Mouse (Mus musculus): Measurements from ENCODE around the gene Dnajc7. TPM values are rescaled to one million over a fixed set of nuclear protein-coding genes. Genes with fewer than 3 reads are reported as not detected.
"Not testable (repeated sequence)": the region's sequence is repeated elsewhere in the genome, so short reads cannot be mapped to it uniquely, and the experiment has no call there.

Dnajc7 gene
- polyA plus RNA-seq, 1 experiment, result 113 TPM

DNA sequence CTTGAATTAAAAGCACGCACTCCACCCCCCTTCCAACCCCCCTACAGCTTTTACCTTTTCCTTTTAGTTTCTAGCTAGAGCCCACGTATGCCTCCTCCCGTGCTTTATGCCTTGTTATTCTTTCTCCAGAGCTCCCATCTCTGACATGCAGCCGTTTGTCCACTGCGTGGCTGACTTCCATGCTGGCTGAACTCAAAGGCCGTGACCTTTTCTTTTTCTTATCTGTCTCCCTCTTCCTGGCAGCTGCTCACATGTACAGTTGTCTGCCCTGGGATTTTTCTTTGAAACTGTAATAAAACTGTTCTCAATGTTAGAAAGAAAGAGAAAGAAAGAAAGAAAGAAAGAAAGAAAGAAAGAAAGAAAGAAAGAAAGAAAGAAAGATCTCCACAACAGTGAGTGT, 79.0 kb downstream of the Dnajc7 start:
- H3K4me3 ChIP-seq, result no peak overlapping the region
- no peak overlapping the region for H3ac ChIP-seq (ENCODE audit: control insufficient read depth, insufficient read length)
- no peak overlapping the region for H3K4me2 ChIP-seq (ENCODE audit: low read depth)
- no peaks in the 10 kb centered on the region for H3K36me3 ChIP-seq (ENCODE audit: control insufficient read depth, insufficient read depth)
- H3K79me2 ChIP-seq (ENCODE audit: control insufficient read depth, insufficient read depth), result no peaks in the 10 kb centered on the region
- no peak for TF ChIP-seq POLR2AphosphoS2 (IDR thresholded peaks at IDR 0.05; ENCODE audit: insufficient read length, low read depth)
- no peak for TF ChIP-seq CEBPB (IDR thresholded peaks at IDR 0.05; ENCODE audit: insufficient read depth, poor library complexity, severe bottlenecking)
- TF ChIP-seq POLR2A (IDR thresholded peaks at IDR 0.05; ENCODE audit: insufficient read length, low read depth), result no peak
- TF ChIP-seq MYOD1 (IDR thresholded peaks at IDR 0.05; ENCODE audit: control insufficient read depth in 1 of 3, insufficient read length in 2 of 3, low read depth in 2 of 3), result no peak
- TF ChIP-seq TCF3 (IDR thresholded peaks at IDR 0.05; ENCODE audit: insufficient read length, low read depth), result no peak
- no peak for TF ChIP-seq TCF12 (IDR thresholded peaks at IDR 0.05; ENCODE audit: insufficient read depth, poor library complexity, severe bottlenecking)
- TF ChIP-seq E2F4 (IDR thresholded peaks at IDR 0.05; ENCODE audit: insufficient read depth), result no peak
- TF ChIP-seq SRF (IDR thresholded peaks at IDR 0.05; ENCODE audit: control insufficient read depth, insufficient read length, low read depth), result no peak
- no peak for TF ChIP-seq REST (IDR thresholded peaks at IDR 0.05; ENCODE audit: insufficient read depth, insufficient read length)
- TF ChIP-seq USF1 (IDR thresholded peaks at IDR 0.05; ENCODE audit: low read depth), result no peak
- TF ChIP-seq MAX (IDR thresholded peaks at IDR 0.05; ENCODE audit: low read depth), result no peak
- no peak for TF ChIP-seq MYOG (IDR thresholded peaks at IDR 0.05; ENCODE audit: control insufficient read depth in 1 of 3, insufficient read depth in 1 of 3, insufficient read length in 2 of 3, low read depth in 2 of 3)
- H3K27me3 ChIP-seq (ENCODE audit: control insufficient read depth, insufficient read depth, insufficient read length), result no peaks in the 10 kb centered on the region

DNA sequence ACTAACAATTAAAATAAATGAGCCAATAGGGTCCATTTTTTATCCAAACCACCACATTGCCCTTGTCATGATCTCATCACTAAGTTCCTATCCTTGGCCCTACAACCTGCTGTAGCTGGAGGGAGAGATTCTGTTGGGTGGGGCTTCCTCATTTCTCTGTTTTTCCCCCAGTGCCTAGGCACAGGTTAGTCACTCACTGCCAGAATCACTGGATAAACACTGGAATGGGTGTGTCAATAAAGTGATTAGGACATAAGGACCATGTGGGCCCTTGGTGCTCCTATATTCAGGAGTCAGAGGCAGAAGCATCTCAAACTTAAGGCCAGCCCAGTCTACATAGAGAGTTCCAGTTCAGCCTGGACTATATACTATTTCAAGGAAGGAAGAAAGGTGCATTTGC, 83.5 kb downstream of the Dnajc7 start:
- H3ac ChIP-seq (ENCODE audit: control insufficient read depth, insufficient read length), result no peak overlapping the region
- no peaks in the 10 kb centered on the region for H3K36me3 ChIP-seq (ENCODE audit: control insufficient read depth, insufficient read depth)
- TF ChIP-seq POLR2AphosphoS2 (IDR thresholded peaks at IDR 0.05; ENCODE audit: insufficient read length, low read depth) (no peak), E2F4 (IDR thresholded peaks at IDR 0.05; ENCODE audit: insufficient read depth) (no peak), MYOG (IDR thresholded peaks at IDR 0.05; ENCODE audit: control insufficient read depth in 1 of 3, insufficient read depth in 1 of 3, insufficient read length in 2 of 3, low read depth in 2 of 3) (no peak), POLR2A (IDR thresholded peaks at IDR 0.05; ENCODE audit: insufficient read length, low read depth) (no peak), USF1 (IDR thresholded peaks at IDR 0.05; ENCODE audit: low read depth) (no peak), TCF3 (IDR thresholded peaks at IDR 0.05; ENCODE audit: insufficient read length, low read depth) (no peak), MYOD1 (IDR thresholded peaks at IDR 0.05; ENCODE audit: control insufficient read depth in 1 of 3, insufficient read length in 2 of 3, low read depth in 2 of 3) (no peak), CEBPB (IDR thresholded peaks at IDR 0.05; ENCODE audit: insufficient read depth, poor library complexity, severe bottlenecking) (no peak), REST (IDR thresholded peaks at IDR 0.05; ENCODE audit: insufficient read depth, insufficient read length) (no peak), TCF12 (IDR thresholded peaks at IDR 0.05; ENCODE audit: insufficient read depth, poor library complexity, severe bottlenecking) (no peak)
- H3K4me3 ChIP-seq, result no peak overlapping the region
- H3K27me3 ChIP-seq (ENCODE audit: control insufficient read depth, insufficient read depth, insufficient read length), result no peaks in the 10 kb centered on the region
- H3K79me2 ChIP-seq (ENCODE audit: control insufficient read depth, insufficient read depth), result no peaks in the 10 kb centered on the region
- no peak overlapping the region for H3K4me2 ChIP-seq (ENCODE audit: low read depth)

DNA sequence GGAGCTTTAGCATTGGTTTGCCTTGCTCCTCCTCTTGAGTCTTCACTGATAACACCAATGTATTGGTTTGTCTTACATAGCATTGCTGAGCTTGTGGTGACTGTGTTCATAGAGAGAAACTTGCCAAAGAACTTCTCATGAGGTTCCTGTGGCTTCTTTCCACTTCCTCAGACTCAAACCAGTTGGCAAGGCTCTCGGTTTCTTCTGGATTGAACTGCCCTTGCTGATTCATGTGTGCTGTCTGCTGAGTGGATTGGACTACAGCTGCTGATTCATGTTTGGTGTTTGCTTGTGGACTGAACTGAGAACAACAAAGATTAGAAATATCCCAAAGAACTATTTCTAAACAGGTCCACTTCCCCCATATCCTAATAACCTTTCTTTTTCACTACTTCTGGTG, 84.0 kb downstream of the Dnajc7 start:
- no peak for TF ChIP-seq E2F4 (IDR thresholded peaks at IDR 0.05; ENCODE audit: insufficient read depth)
- TF ChIP-seq TCF12 (IDR thresholded peaks at IDR 0.05; ENCODE audit: insufficient read depth, poor library complexity, severe bottlenecking), result no peak
- no peak for TF ChIP-seq SRF (IDR thresholded peaks at IDR 0.05; ENCODE audit: control insufficient read depth, insufficient read length, low read depth)
- TF ChIP-seq REST (IDR thresholded peaks at IDR 0.05; ENCODE audit: insufficient read depth, insufficient read length), result no peak
- TF ChIP-seq POLR2A (IDR thresholded peaks at IDR 0.05; ENCODE audit: insufficient read length, low read depth), result no peak
- TF ChIP-seq MYOG (IDR thresholded peaks at IDR 0.05; ENCODE audit: control insufficient read depth in 1 of 3, insufficient read depth in 1 of 3, insufficient read length in 2 of 3, low read depth in 2 of 3), result no peak
- no peak for TF ChIP-seq POLR2AphosphoS2 (IDR thresholded peaks at IDR 0.05; ENCODE audit: insufficient read length, low read depth)
- TF ChIP-seq MYOD1 (IDR thresholded peaks at IDR 0.05; ENCODE audit: control insufficient read depth in 1 of 3, insufficient read length in 2 of 3, low read depth in 2 of 3), result no peak
- Histone ChIP-seq H3ac (ENCODE audit: control insufficient read depth, insufficient read length) (no peak overlapping the region), H3K4me2 (ENCODE audit: low read depth) (no peak overlapping the region), H3K79me2 (ENCODE audit: control insufficient read depth, insufficient read depth) (no peaks in the 10 kb centered on the region), H3K4me3 (no peak overlapping the region), H3K27me3 (ENCODE audit: control insufficient read depth, insufficient read depth, insufficient read length) (no peaks in the 10 kb centered on the region), H3K36me3 (ENCODE audit: control insufficient read depth, insufficient read depth) (no peaks in the 10 kb centered on the region)

DNA sequence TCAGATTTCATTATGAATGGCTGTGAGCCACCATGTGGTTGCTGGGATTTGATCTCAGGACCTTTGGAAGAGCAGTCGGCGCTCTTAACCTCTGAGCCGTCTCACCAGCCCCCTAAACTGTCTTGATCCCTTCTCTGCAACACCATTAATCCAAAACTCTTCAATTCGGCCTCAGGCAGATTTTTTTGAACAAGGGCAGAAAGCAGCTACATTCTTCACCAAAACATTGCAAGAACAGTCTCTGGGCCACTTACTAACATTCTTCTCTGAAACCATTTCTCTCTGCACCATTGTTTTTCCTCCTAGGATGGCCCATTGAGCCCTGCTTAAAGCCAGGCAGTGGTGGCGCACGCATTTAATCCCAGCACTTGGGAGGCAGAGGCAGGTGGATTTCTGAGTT, 85.1 kb downstream of the Dnajc7 start:
- not testable (repeated sequence) for H3K36me3 ChIP-seq (ENCODE audit: control insufficient read depth, insufficient read depth); H3K4me2 ChIP-seq (ENCODE audit: low read depth); H3ac ChIP-seq (ENCODE audit: control insufficient read depth, insufficient read length); H3K79me2 ChIP-seq (ENCODE audit: control insufficient read depth, insufficient read depth); H3K4me3 ChIP-seq; H3K27me3 ChIP-seq (ENCODE audit: control insufficient read depth, insufficient read depth, insufficient read length)

DNA sequence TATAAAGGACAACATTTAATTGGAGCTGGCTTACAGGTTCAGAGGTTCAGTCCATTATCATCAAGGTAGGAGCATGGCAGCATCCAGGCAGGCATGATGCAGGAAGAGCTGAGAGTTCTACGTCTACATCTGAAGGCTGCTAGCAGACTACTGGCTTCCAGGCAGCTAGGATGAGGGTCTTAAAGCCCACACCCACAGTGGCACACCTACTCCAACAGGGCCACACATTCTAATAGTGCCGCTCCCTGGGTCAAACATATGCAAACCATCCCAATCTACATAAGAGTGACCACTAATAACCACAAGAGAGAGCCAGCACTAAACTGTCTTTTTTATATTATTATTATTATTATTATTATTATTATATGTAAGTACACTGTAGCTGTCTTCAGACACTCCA, 85.6 kb downstream of the Dnajc7 start:
- not testable (repeated sequence) for H3ac ChIP-seq (ENCODE audit: control insufficient read depth, insufficient read length); H3K27me3 ChIP-seq (ENCODE audit: control insufficient read depth, insufficient read depth, insufficient read length); H3K36me3 ChIP-seq (ENCODE audit: control insufficient read depth, insufficient read depth); H3K4me2 ChIP-seq (ENCODE audit: low read depth); H3K4me3 ChIP-seq; H3K79me2 ChIP-seq (ENCODE audit: control insufficient read depth, insufficient read depth)

DNA sequence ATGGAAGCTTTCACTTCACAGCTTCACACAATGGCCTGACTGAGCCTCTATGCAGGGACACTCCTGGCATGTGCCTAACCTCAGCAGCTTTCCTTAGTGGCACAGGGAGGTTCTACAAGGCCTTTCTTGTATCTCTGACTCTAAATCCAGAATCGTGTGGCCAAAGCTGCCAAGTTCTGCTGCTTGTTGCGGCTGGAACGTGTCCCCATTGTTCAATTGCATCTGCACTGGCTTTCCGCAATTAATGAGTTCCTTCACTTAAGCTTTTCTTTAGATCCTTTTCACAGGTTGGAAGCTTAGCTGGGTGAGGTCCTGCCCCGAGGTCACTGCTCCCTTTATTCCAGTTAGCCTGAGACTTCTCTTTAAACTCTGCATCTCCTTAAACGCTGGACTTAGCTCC, 86.1 kb downstream of the Dnajc7 start:
- TF ChIP-seq MAX (IDR thresholded peaks at IDR 0.05; ENCODE audit: low read depth) (no peak), USF1 (IDR thresholded peaks at IDR 0.05; ENCODE audit: low read depth) (no peak), TCF3 (IDR thresholded peaks at IDR 0.05; ENCODE audit: insufficient read length, low read depth) (no peak)

More for the DNA sequence above, 86.1 kb downstream of the Dnajc7 start:
- H3K79me2 ChIP-seq (ENCODE audit: control insufficient read depth, insufficient read depth), result no peaks in the 10 kb centered on the region
- no peaks in the 10 kb centered on the region for H3K27me3 ChIP-seq (ENCODE audit: control insufficient read depth, insufficient read depth, insufficient read length)
- H3K36me3 ChIP-seq (ENCODE audit: control insufficient read depth, insufficient read depth), result no peaks in the 10 kb centered on the region
- H3ac ChIP-seq (ENCODE audit: control insufficient read depth, insufficient read length), result no peak overlapping the region
- H3K4me3 ChIP-seq, result no peak overlapping the region
- H3K4me2 ChIP-seq (ENCODE audit: low read depth), result no peak overlapping the region

Other genes starting within 250 kb of the Dnajc7 start
- gene Jup, start 222.4 kb downstream of the Dnajc7 start, polyA plus RNA-seq (2012; fragmentation: generic; extraction: Trizol), result 161 TPM
- 115 TPM for gene P3h4, start 205.3 kb downstream of the Dnajc7 start, polyA plus RNA-seq (2012; fragmentation: generic; extraction: Trizol)
- 162 TPM for gene Fkbp10, start 204.5 kb downstream of the Dnajc7 start, polyA plus RNA-seq (2012; fragmentation: generic; extraction: Trizol)
- 47.6 TPM for gene Nt5c3b, start 178.4 kb downstream of the Dnajc7 start, polyA plus RNA-seq (2012; fragmentation: generic; extraction: Trizol)
- 0.20 TPM for gene Klhl10, start 178.3 kb downstream of the Dnajc7 start, polyA plus RNA-seq (2012; fragmentation: generic; extraction: Trizol)
- 3.6 TPM for gene Klhl11, start 147.4 kb downstream of the Dnajc7 start, polyA plus RNA-seq (2012; fragmentation: generic; extraction: Trizol)
- gene Acly, start 92.2 kb downstream of the Dnajc7 start, polyA plus RNA-seq (2012; fragmentation: generic; extraction: Trizol), result 95.5 TPM
- 0.71 TPM for gene Ttc25, start 74.6 kb downstream of the Dnajc7 start, polyA plus RNA-seq (2012; fragmentation: generic; extraction: Trizol)
- 18.5 TPM for gene Cnp, start 45.3 kb downstream of the Dnajc7 start, polyA plus RNA-seq (2012; fragmentation: generic; extraction: Trizol)
- 130 TPM for gene Nkiras2, start 924 bp downstream of the Dnajc7 start, polyA plus RNA-seq (2012; fragmentation: generic; extraction: Trizol)
- gene Zfp385c, start 72.3 kb upstream of the Dnajc7 start, polyA plus RNA-seq (2012; fragmentation: generic; extraction: Trizol), result 0.24 TPM
- 0.40 TPM for gene Dhx58, start 84.1 kb upstream of the Dnajc7 start, polyA plus RNA-seq (2012; fragmentation: generic; extraction: Trizol)
- gene Kat2a, start 92.3 kb upstream of the Dnajc7 start, polyA plus RNA-seq (2012; fragmentation: generic; extraction: Trizol), result 29.9 TPM
- 0.23 TPM for gene Hspb9, start 93.7 kb upstream of the Dnajc7 start, polyA plus RNA-seq (2012; fragmentation: generic; extraction: Trizol)
- gene Rab5c, start 118.0 kb upstream of the Dnajc7 start, polyA plus RNA-seq (2012; fragmentation: generic; extraction: Trizol), result 128 TPM
- 0.05 TPM for gene Kcnh4, start 139.8 kb upstream of the Dnajc7 start, polyA plus RNA-seq (2012; fragmentation: generic; extraction: Trizol)
- not detected for gene Hcrt, start 142.8 kb upstream of the Dnajc7 start, polyA plus RNA-seq (2012; fragmentation: generic; extraction: Trizol)
- gene Ghdc, start 150.8 kb upstream of the Dnajc7 start, polyA plus RNA-seq (2012; fragmentation: generic; extraction: Trizol), result 10.4 TPM
- 12.0 TPM for gene Stat5b, start 230.6 kb upstream of the Dnajc7 start, polyA plus RNA-seq (2012; fragmentation: generic; extraction: Trizol)
- 27.2 TPM for gene Stat5a, start 239.2 kb upstream of the Dnajc7 start, polyA plus RNA-seq (2012; fragmentation: generic; extraction: Trizol)